Mouse (Mus musculus): ENCODE data around the gene Hp.
A peak's percentile ranks its signal among the peaks of the same experiment; 100 is the strongest.

Hp gene

DNA sequence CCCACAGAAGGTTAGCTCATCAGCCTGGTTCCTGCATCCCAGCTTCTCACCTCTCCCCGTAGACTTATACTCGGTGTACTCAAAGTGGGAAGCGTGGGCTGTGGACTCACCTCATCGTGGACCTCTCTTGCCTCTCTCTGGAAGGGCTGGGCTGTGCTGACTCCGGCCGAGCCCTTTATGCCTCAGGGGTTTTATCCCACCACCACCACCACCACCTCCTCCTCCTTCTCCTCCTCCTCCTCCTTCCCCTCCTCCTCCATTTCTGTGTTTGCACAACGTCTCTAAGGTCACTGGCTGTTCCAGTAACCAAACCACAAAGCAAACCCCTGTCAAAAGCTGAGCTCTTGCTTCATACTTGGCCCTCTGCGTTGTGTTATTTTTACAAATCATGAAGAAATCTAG lies at the start of gene Hp:
TSS of gene Hp (minus strand) at position 273 of the 402 bp plus-strand sequence.
- no peak for DNase-seq (ENCODE audit: low spot score)

DNA sequence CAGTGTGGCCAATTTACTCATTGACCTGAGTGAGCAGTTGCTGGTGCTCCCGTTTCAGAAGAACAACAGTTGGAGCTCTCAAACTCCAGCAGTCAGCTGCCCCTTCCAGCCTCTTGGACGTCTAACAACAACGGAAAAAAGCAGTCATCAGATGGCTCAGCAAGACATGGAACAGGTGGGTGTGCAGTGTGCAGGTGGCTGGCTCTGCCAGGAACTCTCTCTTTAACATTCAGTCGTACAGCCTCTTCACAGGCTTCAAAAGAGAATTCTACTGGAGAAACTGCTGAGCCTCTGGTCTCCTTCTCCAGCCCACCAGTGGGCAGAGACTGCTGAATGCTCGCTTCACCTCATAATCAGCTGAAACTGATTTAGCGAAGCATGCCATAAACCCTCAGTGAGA lies 49.7 kb upstream of the Hp start:
- DNase-seq (ENCODE audit: low spot score) = no peak

- DNase-seq (ENCODE audit: low spot score) = no peak
These were observed 36.6 kb upstream of the Hp start for GRCm38 (mm10) chr8:109615569-109615968.

DNA sequence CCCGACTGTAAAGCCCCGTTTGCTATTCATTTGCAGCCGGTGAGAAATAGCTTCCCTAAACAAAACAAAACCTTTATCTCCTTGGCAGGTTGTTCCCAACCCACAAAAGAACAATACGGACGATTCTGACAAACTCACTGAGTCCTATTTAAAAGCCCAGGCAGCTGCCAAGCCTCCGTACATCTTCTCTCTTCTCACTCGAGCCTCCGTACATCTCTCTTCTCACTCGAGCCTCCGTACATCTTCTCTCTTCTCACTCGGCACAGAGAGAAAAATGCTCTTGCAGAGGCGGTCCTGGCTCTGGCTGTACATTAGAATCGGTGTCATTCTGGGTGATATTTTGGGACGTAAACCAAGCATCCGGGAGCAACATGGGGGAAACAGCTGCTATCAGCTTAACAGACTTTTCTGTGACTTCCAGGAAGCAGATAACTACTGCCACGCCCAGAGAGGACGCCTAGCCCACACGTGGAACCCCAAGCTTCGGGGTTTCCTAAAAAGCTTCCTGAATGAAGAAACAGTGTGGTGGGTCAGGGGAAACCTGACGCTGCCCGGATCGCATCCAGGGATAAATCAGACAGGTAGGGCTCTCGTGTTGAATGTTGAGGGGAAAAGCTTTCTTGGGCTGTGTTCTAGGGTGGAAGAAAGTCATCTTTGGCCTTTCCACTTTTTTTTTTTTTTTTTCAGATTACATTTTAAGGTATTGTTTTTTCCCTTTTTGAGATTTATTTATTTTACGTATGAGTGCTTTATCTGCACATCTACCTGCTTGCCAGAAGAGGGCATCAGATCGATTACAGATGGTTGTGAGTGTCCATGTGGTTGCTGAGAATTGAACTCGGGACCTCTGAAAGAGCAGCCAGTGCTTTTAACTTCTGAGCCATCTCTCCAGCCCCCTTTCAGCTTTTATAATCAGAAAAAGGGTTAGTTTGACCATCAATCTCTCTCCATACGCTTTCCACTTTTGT lies 35.6 kb upstream of the Hp start, which contains the start of gene Pkd1l3:
TSS of gene Pkd1l3 (plus strand) at position 275 of the 968 bp plus-strand sequence.
- DNase-seq (ENCODE audit: low spot score) = no peak

DNA sequence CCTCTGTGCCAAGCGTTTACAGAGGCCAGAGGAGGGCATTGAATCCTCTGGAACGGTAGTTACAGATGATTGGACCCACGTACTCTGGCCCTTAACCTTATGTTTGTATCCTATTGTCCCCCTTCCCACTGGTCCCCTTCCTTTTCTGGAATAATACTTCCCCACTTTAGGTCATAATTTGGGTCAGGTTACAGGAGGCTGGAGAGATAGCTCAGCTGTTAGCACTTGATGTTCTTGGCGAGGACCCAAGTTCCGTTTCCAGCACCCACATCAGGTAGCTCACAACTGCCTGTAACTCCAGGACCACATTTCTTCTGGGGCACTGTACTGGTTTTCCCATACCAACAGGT lies 30.2 kb upstream of the Hp start:
- peak; percentile 8 for DNase-seq (ENCODE audit: low spot score)

GRCm38 (mm10) chr8:109608271-109609152 lies 29.5 kb upstream of the Hp start, which contains the start of gene Dhodh:
Dhodh (minus strand) TSS chr8:109608673.
- DNase-seq (ENCODE audit: low spot score) = peak; percentile 96

- peak; percentile 22 for DNase-seq (ENCODE audit: low spot score)
These were observed 28.7 kb upstream of the Hp start for GRCm38 (mm10) chr8:109607650-109608049.

DNA sequence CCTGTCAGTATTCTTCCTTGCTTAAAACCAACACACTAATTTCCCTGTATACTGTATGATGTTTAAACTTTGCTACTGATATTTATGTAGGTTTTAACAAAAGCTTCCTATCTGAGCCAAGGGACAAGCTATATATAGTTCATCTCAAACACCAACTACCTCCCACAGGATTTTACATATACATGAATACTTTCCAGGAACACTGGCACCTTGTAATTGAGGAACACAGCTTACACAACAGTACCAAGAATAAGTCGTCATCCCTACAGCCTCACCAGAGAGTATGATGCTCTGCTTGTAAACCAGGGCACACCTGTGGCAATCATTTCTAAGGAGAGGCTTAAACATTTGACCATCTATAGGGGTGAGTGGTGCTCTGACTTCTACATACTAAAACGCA lies 27.8 kb upstream of the Hp start:
- DNase-seq (ENCODE audit: low spot score) = no peak

GRCm38 (mm10) chr8:109595854-109596253 lies 16.9 kb upstream of the Hp start:
- peak; percentile 78 for DNase-seq (ENCODE audit: low spot score)

GRCm38 (mm10) chr8:109593117-109593788 lies 14.3 kb upstream of the Hp start:
- peak; percentile 44 for DNase-seq (ENCODE audit: low spot score)

- no peak for DNase-seq (ENCODE audit: low spot score)
These were observed 13.2 kb upstream of the Hp start for GRCm38 (mm10) chr8:109592164-109592563.

DNA sequence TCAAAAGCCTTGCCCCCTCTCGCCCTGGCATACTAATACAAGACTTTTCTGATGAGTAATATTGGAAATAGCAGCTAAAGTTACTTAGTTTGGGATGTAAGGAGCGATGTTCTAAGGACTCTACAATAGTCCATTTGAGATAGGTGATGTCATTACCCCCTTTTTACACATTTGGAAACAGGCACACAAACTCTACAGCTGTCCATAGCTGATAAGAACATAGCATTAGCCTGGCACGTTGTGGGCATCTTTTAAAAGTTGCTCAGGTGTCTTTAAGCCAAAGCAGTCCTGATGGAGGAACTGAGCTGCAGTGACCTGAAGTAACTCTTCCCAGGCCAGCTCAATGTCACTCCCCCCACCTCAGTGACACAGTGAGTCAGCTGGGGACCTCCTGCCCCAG lies 12.4 kb upstream of the Hp start:
- no peak for DNase-seq (ENCODE audit: low spot score)

DNA sequence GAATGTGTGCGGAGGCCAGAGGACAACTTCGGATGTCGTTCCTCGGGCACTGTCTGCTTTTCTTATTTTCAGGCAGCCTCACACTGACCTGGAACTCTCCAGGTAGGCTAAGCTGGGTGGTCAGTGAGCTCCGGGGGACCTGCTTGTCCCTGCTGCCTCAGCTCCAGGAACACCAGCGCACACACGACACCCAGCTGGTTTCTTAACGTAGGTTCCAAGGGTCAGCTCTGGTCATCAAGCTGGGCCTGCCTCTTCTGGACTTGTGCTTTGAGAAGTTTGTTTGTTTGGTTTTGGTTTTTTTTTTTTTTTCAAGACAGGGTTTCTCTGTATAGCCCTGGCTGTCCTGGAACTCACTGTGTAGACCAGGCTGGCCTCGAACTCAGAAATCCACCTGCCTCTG lies 11.9 kb upstream of the Hp start:
- no peak for DNase-seq (ENCODE audit: low spot score)

GRCm38 (mm10) chr8:109586972-109587504 lies 8.1 kb upstream of the Hp start:
- DNase-seq (ENCODE audit: low spot score) = no peak

DNA sequence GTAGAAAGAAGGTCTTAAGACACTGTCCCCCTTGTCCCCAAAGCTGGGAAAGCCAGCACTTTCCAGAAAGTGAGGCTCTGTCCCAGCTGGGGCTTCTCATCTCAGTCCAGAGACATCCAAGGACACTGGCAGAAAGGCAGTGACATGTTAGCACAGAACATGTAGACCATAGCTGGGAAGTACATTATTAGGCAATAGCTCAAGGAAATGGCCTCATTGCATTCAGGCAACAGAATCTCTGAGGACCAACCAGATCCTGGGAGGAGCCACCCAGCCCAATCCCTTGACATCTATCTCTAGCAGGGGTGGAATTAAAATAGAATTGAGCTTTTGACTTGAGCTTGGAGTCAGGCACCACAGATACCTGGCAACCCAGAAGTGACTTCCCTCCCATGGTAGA lies 6.7 kb upstream of the Hp start:
- DNase-seq (ENCODE audit: low spot score) = no peak

DNA sequence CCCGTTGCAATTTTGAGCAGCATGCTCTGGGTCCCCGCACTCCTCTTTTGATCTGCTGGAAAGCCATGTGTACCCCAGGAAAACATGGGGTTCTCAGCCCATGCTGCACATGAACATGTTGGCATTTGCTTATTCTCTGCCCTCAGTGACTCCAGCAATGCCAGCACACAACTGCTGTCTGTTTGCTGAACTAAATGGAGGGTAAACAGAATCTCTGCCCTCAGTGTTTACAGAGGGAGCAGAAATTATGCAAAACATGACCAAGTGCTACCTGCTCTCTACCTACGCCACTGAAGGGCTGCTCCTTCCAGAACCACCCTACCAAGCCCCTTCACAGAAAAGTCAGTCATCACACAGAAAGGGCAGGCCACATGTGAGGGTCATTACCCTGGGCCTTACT lies 5.9 kb upstream of the Hp start:
- DNase-seq (ENCODE audit: low spot score) = no peak

DNA sequence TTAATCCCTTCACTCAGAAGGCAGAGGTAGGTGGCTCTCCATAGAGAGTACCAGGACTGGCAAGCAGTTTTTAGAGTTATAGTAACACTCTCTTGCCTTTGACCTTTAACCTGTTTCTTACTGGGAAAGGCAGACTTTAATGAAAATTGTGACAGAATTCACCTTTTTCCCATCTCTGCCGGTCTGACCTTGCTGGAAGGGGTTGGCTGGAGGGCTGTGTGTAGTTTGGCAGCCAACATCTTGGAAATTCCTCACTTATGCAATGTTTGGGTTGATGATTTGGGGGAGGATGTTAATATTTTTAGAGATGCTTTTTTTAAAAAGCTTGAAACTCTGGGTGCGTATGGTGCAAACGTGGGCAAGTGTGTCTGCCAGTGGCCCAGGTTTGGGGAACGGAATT lies 5.3 kb upstream of the Hp start:
- DNase-seq (ENCODE audit: low spot score) = no peak

- no peak for DNase-seq (ENCODE audit: low spot score)
These were observed 2.7 kb downstream of the Hp start for GRCm38 (mm10) chr8:109576311-109576710.

GRCm38 (mm10) chr8:109571139-109571538 lies 7.8 kb downstream of the Hp start:
- no peak for DNase-seq (ENCODE audit: low spot score)

DNA sequence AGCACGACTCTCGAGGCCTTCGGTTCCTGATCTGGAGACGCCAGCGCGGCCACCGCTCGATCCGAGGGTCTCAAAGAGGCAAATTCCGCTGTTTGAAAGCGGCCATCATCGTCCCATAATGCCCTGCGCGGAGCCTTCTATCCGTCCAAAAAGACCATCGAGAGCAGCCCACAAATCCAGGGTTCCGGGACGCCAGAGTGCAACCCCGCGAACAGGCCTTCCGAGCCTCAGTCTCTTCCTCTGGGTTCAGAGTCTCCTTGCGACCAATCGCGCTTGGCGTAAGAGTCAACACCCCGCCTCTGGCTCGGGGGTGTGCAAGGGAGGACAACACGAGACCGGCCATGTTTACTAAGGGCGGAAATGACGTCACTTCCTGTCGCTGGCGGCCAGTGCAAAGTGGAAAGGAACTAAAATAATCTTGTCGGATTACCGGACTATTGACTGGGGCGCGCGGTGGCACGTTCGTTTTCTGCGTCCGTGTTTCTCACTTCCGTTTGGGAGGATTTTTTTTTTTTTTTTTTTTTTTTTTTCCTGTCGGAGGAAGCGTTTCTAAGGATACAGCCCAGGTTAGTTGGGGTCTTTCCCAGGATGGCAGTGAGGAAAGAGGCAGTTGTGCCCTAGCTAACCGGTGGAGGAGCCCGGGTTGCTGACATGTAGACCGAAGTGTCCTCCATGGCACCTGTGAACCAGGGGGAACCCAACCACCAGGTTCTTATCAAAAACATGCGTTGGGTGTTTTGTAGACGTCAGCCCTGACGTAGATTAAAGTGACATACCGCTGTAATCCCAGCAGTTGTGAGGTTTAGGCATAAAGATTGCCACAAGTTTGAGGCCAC lies 13.3 kb downstream of the Hp start, which contains the start of the genes Dhx38 and Txnl4b:
TSS of gene Dhx38 (minus strand) at position 364 of the 836 bp plus-strand sequence.
TSS of gene Txnl4b (plus strand) at position 395 of the 836 bp plus-strand sequence.
- peak; percentile 100 for DNase-seq (ENCODE audit: low spot score)

- no peak for DNase-seq (ENCODE audit: low spot score)
These were observed 14.2 kb downstream of the Hp start for GRCm38 (mm10) chr8:109564766-109565165.
